Mouse (Mus musculus) embryonic fibroblast, embryonic 13.5 days (primary cell): ENCODE data around the gene Cep95. TPM values are rescaled to one million over a fixed set of nuclear protein-coding genes. Genes with fewer than 3 reads are reported as not detected.
"Not testable (repeated sequence)": the region's sequence is repeated elsewhere in the genome, so short reads cannot be mapped to it uniquely, and the experiment has no call there.

Source experiments
- H3K27ac ChIP-seq: 2 replicates; pipeline ENCODE4 v1.5.1; 2012; ENCODE audit warnings: low read length, control low read depth, inconsistent platforms; ENCODE audit not compliant: insufficient read depth
- H3K4me1 ChIP-seq: 2 replicates; pipeline ENCODE4 v1.6.1; 2011; ENCODE audit warnings: low read length; ENCODE audit not compliant: control insufficient read depth, insufficient read depth
- H3K4me3 ChIP-seq: 2 replicates; pipeline ENCODE4 v1.5.1; 2011; ENCODE audit warnings: mild to moderate bottlenecking, control low read depth, low read length; ENCODE audit not compliant: insufficient read depth
- CTCF ChIP-seq: IDR thresholded peaks from 2 replicates; pipeline ENCODE4 v1.5.1; 2011; ENCODE audit warnings: mild to moderate bottlenecking, control low read depth, low read length, moderate library complexity, borderline replicate concordance; ENCODE audit not compliant: insufficient read depth
- POLR2A ChIP-seq: IDR thresholded peaks from 2 replicates; pipeline ENCODE4 v1.6.1; 2011; ENCODE audit warnings: low read depth, mild to moderate bottlenecking, control low read depth, low read length, moderate library complexity
- polyA plus RNA-seq: library from polyadenylated mRNA; stranded (reverse); fragments of >200 nt; gene quantifications from 2 replicates; pipeline ENCODE4 v1.2.4, GENCODE M21; 2011; ENCODE audit warnings: low read depth; ENCODE audit not compliant: missing spikeins, insufficient read length

Gene Cep95
- polyA plus RNA-seq, 1 experiment: 15.9 TPM

- Histone ChIP-seq H3K27ac (no peak overlapping the region), H3K4me1 (0 out of 2 replicates have a peak, but pooled peaks cover 2% of the 10 kb centered on the region), H3K4me3 (no peak overlapping the region)
- no peak for TF ChIP-seq CTCF
- TF ChIP-seq POLR2A: no peak
Measured at GRCm38 (mm10) chr11:106784476-106784875, 4.6 kb upstream of the Cep95 start.

- no peak overlapping the region for H3K27ac ChIP-seq
- TF ChIP-seq CTCF (no peak), POLR2A (no peak)
- 0 out of 2 replicates have a peak, but pooled peaks cover 2% of the 10 kb centered on the region for H3K4me1 ChIP-seq
- no peak overlapping the region for H3K4me3 ChIP-seq
Measured at GRCm38 (mm10) chr11:106785043-106785442, 4.0 kb upstream of the Cep95 start.

GRCm38 (mm10) chr11:106787131-106788025 lies 1.7 kb upstream of the Cep95 start:
- TF ChIP-seq POLR2A (peak; percentile 59), CTCF (no peak)
- 0 out of 2 replicates have a peak, but pooled peaks cover 2% of the 10 kb centered on the region for H3K4me1 ChIP-seq
- peak overlapping the region; percentile 86 for H3K4me3 ChIP-seq
- H3K27ac ChIP-seq: peak overlapping the region; percentile 79

- peak; percentile 98 for TF ChIP-seq POLR2A
- TF ChIP-seq CTCF: no peak
- Histone ChIP-seq H3K4me1 (no peaks in the 10 kb centered on the region), H3K27ac (peak overlapping the region; percentile 83), H3K4me3 (peak overlapping the region; percentile 86)
Measured at GRCm38 (mm10) chr11:106788026-106788774, 852 bp upstream of the Cep95 start.

GRCm38 (mm10) chr11:106789649-106790048 lies 597 bp downstream of the Cep95 start:
- TF ChIP-seq POLR2A (no peak), CTCF (no peak)
- H3K27ac ChIP-seq: peak overlapping the region; percentile 76
- H3K4me1 ChIP-seq: no peaks in the 10 kb centered on the region; the same call in 1 of the 2 replicates
- peak overlapping the region; percentile 64 for H3K4me3 ChIP-seq

GRCm38 (mm10) chr11:106793846-106794245 lies 4.8 kb downstream of the Cep95 start:
- H3K4me1 ChIP-seq: no peaks in the 10 kb centered on the region; the same call in none of the 2 replicates

GRCm38 (mm10) chr11:106795679-106796078 lies 6.6 kb downstream of the Cep95 start:
- Histone ChIP-seq H3K4me3 (no peak overlapping the region), H3K27ac (peak overlapping the region; percentile 44; the same call in 1 of the 2 replicates), H3K4me1 (no peaks in the 10 kb centered on the region; the same call in none of the 2 replicates)
- no peak for TF ChIP-seq CTCF
- TF ChIP-seq POLR2A: no peak

More at GRCm38 (mm10) chr11:106793846-106794245, 4.8 kb downstream of the Cep95 start:
- no peak overlapping the region for H3K4me3 ChIP-seq
- H3K27ac ChIP-seq: no peak overlapping the region
- TF ChIP-seq POLR2A (no peak), CTCF (no peak)

- no peak overlapping the region for H3K4me3 ChIP-seq
- no peaks in the 10 kb centered on the region for H3K4me1 ChIP-seq
- no peak overlapping the region for H3K27ac ChIP-seq
- TF ChIP-seq POLR2A (no peak), CTCF (no peak)
Measured at GRCm38 (mm10) chr11:106802069-106802627, 13.1 kb downstream of the Cep95 start.

- not testable (repeated sequence) for H3K4me1 ChIP-seq, H3K27ac ChIP-seq, H3K4me3 ChIP-seq
Measured at GRCm38 (mm10) chr11:106807442-106807841, 18.4 kb downstream of the Cep95 start.
